Mouse (Mus musculus) E14TG2a.4 (cell line): Measurements from ENCODE around the gene Ifrd2.
A peak's percentile ranks its signal among the peaks of the same experiment; 100 is the strongest.

ENCODE experiments used
- H3K27me3 ChIP-seq: 2 replicates; pipeline ENCODE4 v1.6.1; 2014; ENCODE audit warnings: low read length, control low read depth; ENCODE audit not compliant: insufficient read depth
- H3K36me3 ChIP-seq: 2 replicates; pipeline ENCODE4 v1.6.1; 2014; ENCODE audit warnings: low read length, control low read depth; ENCODE audit not compliant: insufficient read depth
- H3K4me1 ChIP-seq: replicated peaks from 2 replicates; pipeline ENCODE4 v1.6.1; 2014; ENCODE audit warnings: low read depth, low read length, control low read depth
- H3K4me3 ChIP-seq: replicated peaks from 2 replicates; pipeline ENCODE4 v1.5.1; 2014; ENCODE audit warnings: mild to moderate bottlenecking, low read length
- H3K9me3 ChIP-seq: 2 replicates; pipeline ENCODE4 v1.6.1; 2014; ENCODE audit warnings: low read length, control low read depth
- CTCF ChIP-seq: conservative IDR thresholded peaks from 2 replicates; pipeline ENCODE4 v1.5.1; 2014; ENCODE audit warnings: low read length
- NANOG ChIP-seq: IDR thresholded peaks from 2 replicates; pipeline ENCODE4 v1.6.1; 2014; ENCODE audit warnings: borderline replicate concordance, low read length, mixed read lengths
- POU5F1 ChIP-seq: IDR thresholded peaks from 2 replicates; pipeline ENCODE4 v1.6.1; 2014; ENCODE audit warnings: low read length, borderline replicate concordance

Gene Ifrd2

DNA sequence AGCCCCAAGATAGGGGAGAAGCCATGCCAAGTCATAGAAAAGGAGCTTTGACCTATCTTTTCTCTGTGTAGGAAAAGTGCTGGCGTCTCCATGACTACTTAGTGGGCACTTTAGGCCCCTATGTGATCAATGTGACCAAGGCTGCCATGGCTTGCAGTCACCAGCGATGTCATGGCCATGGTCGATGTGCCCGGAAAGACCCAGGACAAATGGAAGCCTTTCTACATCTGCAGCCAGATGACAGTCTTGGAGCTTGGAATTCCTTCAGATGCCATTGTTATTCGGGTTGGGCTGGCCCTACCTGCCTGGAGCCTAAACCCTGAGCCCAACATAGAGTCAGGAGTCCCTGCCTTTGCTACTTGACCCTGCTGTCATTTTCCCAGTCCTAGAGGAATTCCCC, 938 bp upstream of the Ifrd2 start:
- Histone ChIP-seq H3K27me3 (no peaks in the 10 kb centered on the region), H3K4me3 (peak overlapping the region; percentile 17; the same call in 1 of the 2 replicates), H3K9me3 (no peaks in the 10 kb centered on the region), H3K36me3 (peaks cover 54% of the 10 kb centered on the region), H3K4me1 (peaks cover 63% of the 10 kb centered on the region)
- no peak for TF ChIP-seq CTCF
- no peak for TF ChIP-seq POU5F1
- no peak for TF ChIP-seq NANOG

DNA sequence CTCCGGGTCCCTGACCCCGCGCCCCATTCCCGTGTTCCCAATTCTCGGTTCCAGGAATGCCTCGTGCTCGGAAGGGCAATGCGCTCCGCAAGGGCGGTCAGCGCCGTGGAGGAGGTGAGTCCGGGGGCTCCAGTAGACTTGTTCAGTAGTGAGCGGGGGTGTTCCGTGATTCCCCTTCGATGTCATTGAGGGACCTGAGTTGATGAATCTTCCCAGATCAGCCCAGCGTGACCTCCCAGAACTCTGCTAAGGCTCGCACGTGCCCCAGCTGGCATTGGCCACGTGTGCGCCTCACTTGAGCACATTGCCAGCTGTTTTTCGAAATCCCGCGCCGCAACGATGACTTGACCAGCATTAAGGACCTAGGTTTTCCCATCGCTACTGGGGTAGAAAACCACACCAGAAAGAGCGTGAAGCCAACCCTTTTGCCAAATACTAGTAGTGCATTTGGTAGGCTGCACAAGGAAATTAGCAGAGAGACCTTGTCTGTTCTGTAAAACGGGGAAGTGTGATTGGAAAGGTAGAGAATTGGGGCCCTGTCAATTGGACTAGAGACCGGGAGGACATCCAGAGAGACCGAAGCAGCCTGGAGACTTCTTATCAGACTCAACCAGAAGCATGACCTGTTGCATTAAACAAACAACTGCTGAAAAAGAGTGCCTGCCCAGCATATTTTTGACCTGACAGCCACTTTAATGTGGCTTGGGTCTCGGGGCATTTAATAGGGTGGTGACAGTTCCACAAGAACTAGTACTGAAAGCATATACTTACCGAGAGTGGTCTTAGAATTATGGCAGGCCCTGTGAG, 594 bp downstream of the Ifrd2 start:
- H3K9me3 ChIP-seq: no peaks in the 10 kb centered on the region
- H3K27me3 ChIP-seq: peaks cover 3% of the 10 kb centered on the region; the same call in 1 of the 2 replicates
- no peak for TF ChIP-seq CTCF
- TF ChIP-seq POU5F1: no peak
- TF ChIP-seq NANOG: no peak
- H3K36me3 ChIP-seq: peaks cover 61% of the 10 kb centered on the region
- peaks cover 61% of the 10 kb centered on the region for H3K4me1 ChIP-seq
- H3K4me3 ChIP-seq: peak overlapping the region; percentile 94

GRCm38 (mm10) chr9:107590058-107590772, 2.8 kb downstream of the Ifrd2 start:
- H3K4me3 ChIP-seq: 0 out of 2 replicates have a peak overlapping the region, but pooled peaks have one; percentile 10
- H3K36me3 ChIP-seq: peaks cover 66% of the 10 kb centered on the region
- TF ChIP-seq NANOG (no peak), CTCF (no peak), POU5F1 (no peak)

GRCm38 (mm10) chr9:107590773-107591060, 3.3 kb downstream of the Ifrd2 start:
- no peaks in the 10 kb centered on the region for H3K9me3 ChIP-seq

More at GRCm38 (mm10) chr9:107590058-107590772, 2.8 kb downstream of the Ifrd2 start:
- Histone ChIP-seq H3K9me3 (no peaks in the 10 kb centered on the region), H3K4me1 (peaks cover 81% of the 10 kb centered on the region), H3K27me3 (peaks cover 3% of the 10 kb centered on the region; the same call in 1 of the 2 replicates)

DNA sequence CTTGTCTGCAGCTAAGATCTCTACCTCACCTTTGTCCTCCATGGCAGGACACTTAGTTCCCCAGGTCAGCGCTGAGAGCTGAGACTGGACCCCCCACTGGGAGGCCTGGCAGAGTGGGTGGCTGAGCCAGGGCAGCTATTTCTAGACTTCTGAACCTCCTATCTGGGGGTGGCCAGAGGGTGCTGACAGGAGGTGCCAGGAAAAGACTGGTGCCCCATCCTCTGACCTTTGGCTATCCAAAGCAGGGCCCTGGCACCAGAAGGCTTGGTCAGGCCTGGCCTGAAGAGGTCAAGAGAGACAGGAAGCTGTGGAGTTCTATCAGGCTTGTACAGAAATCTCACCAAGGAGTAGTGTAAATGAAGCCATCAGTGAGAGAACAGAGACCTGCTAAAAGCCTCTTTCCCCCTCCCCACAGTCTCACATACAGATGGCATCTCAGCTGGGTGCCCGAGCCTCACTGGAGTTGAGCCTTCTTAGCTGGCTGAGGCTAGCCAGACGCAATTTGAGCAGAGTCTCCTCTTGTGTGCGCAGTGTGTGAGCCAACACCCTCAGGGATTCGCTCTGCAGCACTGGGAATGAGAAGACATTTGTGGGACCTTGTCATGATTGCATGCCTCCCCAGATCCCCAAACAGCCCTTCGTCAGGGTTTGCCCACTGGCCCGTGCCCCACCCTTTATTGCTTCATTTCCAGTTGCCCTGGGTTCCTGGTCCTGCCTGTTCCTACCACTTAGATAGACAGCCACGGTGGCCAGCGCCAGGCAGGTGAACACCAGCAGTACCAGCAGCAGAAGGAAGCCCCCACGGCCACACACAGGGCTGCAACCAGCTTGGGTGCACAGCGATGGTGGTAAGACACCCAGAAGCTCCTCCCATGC, 5.9 kb downstream of the Ifrd2 start:
- Histone ChIP-seq H3K36me3 (peaks cover 73% of the 10 kb centered on the region), H3K4me1 (peaks cover 69% of the 10 kb centered on the region), H3K4me3 (peak overlapping the region; percentile 15; the same call in 1 of the 2 replicates), H3K27me3 (peaks cover 32% of the 10 kb centered on the region), H3K9me3 (no peaks in the 10 kb centered on the region)
- TF ChIP-seq NANOG (no peak), POU5F1 (no peak), CTCF (no peak)

More at GRCm38 (mm10) chr9:107590773-107591060, 3.3 kb downstream of the Ifrd2 start:
- peaks cover 77% of the 10 kb centered on the region for H3K4me1 ChIP-seq
- H3K27me3 ChIP-seq: peaks cover 6% of the 10 kb centered on the region
- TF ChIP-seq CTCF (no peak), POU5F1 (no peak), NANOG (no peak)
- peaks cover 69% of the 10 kb centered on the region for H3K36me3 ChIP-seq
- H3K4me3 ChIP-seq: 0 out of 2 replicates have a peak overlapping the region, but pooled peaks have one; percentile 10

DNA sequence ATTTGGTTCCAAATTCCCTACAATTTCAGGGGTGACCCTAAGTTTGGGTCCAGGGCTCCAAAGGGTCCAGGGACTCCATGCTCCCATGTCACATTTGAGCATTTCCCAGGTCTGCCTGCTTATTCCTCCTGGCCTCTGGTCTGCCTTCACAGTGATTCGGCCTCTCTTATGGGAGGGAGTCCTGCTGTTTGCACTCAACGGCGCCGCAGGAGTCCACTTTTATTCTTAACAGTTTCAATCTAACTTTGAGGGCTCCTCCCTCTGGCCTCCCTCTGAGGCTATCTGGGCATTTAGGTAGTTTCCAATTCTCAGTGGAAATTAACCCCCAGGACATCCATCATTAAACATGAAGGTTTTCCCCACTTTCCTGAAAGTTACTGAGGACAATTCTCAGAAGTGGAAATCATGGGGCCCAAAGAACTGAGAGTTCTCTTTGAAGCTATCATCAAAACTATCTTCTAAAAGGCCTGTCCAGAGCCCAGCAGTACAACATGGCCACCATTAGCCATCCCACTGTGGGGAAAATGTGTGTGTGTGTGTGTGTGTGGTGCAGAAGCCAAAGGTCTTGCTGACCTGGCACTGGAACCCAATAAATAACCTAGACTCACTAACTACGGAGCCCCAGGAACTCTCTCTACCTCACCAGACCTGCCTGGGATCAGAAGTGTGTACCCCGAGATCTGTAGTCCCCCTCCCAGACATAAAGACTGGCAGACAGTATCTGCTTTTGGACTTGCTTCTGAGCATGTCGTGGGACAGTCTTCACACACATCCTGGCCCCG, 7.0 kb downstream of the Ifrd2 start:
- TF ChIP-seq NANOG (peak; percentile 99), POU5F1 (no peak)
- Histone ChIP-seq H3K4me1 (peaks cover 69% of the 10 kb centered on the region), H3K9me3 (no peaks in the 10 kb centered on the region), H3K4me3 (0 out of 2 replicates have a peak overlapping the region, but pooled peaks have one; percentile 15), H3K27me3 (peaks cover 43% of the 10 kb centered on the region), H3K36me3 (peaks cover 63% of the 10 kb centered on the region)
